Mouse (Mus musculus) 416B (cell line): ENCODE results near the gene Gm12258.
"Not testable (repeated sequence)": the region's sequence is repeated elsewhere in the genome, so short reads cannot be mapped to it uniquely, and the experiment has no call there.

Source experiments
- DNase-seq: peaks from one replicate; pipeline ENCODE4 v3.0.0; 2011; ENCODE audit warnings: low read depth

Gm12258 gene

GRCm38 (mm10) chr11:58846919-58847461, at the start of gene Gm12258:
TSS of gene Gm12258 (plus strand) at chr11:58847158.
- no peak for DNase-seq

GRCm38 (mm10) chr11:58799747-58800146, 47.2 kb upstream of the Gm12258 start:
- no peak for DNase-seq

GRCm38 (mm10) chr11:58801558-58802228, 45.3 kb upstream of the Gm12258 start, which contains the start of gene Fam183b:
TSS of gene Fam183b (minus strand) at chr11:58801960.
- DNase-seq = no peak

- DNase-seq = no peak
Observed at GRCm38 (mm10) chr11:58803871-58804270, 43.1 kb upstream of the Gm12258 start.

- no peak for DNase-seq
Observed at GRCm38 (mm10) chr11:58804393-58804792, 42.6 kb upstream of the Gm12258 start.

DNA sequence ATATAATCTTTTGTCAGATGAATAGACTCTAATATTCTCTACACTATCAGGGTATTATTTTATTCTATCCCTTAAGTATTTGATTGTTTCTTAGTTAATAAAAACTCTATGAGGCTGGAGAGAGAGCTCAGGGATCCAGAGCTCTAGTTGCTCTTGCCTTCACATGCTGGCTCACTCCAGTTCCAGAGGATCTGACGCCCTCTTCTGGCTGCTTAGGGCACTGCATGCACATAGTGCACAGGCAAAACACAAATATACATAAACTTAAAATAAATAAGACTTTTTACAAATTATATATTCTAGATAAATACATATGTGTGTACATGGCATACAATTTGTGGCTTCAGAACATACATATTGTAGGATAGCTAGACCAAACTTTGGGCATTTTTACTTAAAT, 35.0 kb upstream of the Gm12258 start:
- DNase-seq = peak; percentile 9

- not testable (repeated sequence) for DNase-seq
Observed at GRCm38 (mm10) chr11:58814700-58815099, 32.3 kb upstream of the Gm12258 start, which contains the start of gene Olfr313. TSS of gene Olfr313 (plus strand) at chr11:58815000.

GRCm38 (mm10) chr11:58815676-58816075, 31.3 kb upstream of the Gm12258 start:
- no peak for DNase-seq

GRCm38 (mm10) chr11:58828937-58829336, 18.0 kb upstream of the Gm12258 start, which contains the start of gene Olfr312:
TSS of gene Olfr312 (plus strand) at chr11:58829237.
- DNase-seq = not testable (repeated sequence)

DNA sequence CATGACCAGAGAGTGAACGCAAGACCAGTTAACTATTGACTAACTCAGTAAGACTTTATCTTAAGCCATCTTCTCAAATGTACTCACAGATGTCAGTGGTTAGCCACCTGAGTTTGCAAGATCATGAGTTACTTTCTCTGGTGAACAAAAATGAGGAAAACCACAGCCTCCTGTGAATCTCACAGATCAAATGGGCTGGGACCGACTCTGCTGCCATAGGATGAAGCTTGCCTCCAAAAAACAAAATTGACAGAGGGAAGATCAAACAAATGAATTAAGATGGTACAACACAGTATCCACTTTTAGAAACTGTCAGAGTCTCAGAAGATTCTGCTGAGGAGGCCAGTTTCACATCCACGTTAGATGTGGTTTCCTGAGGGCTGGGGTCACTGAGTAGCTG, 17.2 kb upstream of the Gm12258 start:
- DNase-seq = peak; percentile 9

DNA sequence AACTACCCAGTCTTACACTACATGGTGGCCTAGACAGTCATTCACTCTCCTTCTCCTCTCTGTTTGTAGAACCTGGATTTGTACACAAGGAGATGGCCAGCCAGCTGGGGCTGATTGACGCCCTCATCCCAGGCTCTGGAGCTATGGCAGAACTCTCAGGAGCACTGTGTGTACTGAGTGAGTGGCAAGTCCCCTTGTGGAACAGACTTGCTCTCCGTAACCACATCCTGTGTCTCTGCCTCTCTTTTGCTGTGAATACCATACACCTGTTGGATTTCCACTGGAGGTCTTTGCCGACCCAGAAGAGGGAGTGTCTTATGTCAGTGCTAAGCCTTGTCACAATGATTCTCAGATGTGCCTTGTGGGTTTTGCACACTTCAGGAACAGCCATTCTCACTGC, 14.4 kb upstream of the Gm12258 start:
- not testable (repeated sequence) for DNase-seq

DNA sequence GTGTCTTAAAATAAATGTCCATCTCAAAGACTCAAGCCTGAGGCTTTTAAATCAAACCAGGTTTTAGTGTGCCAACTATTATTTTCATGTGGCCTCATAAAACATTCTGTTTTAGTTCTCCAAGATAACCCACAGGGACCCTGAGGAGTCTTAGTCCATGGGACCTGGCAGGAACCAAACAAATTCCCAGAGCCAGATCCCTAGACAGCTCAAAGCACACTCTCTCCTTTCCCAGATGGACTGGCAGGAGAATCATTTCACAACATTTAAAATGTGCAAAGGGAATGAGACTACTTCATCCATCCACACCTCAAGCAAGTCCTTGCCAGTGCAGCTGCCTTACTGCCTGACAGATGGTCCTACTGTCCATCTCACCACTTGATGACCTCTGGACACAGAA, 8.0 kb upstream of the Gm12258 start, which contains the start of gene Olfr311:
Gene Olfr311, plus strand, starts transcription at position 301 of the 400 bp plus-strand sequence.
- not testable (repeated sequence) for DNase-seq

- no peak for DNase-seq
Observed at GRCm38 (mm10) chr11:58847636-58848035, 678 bp downstream of the Gm12258 start.

- DNase-seq = no peak
Observed at GRCm38 (mm10) chr11:58849731-58850130, 2.8 kb downstream of the Gm12258 start.

- DNase-seq = no peak
Observed at GRCm38 (mm10) chr11:58860744-58861143, 13.8 kb downstream of the Gm12258 start.

GRCm38 (mm10) chr11:58867039-58867953, 20.3 kb downstream of the Gm12258 start, which contains the start of gene 2810021J22Rik:
TSS of gene 2810021J22Rik (plus strand) at chr11:58867216.
- no peak for DNase-seq

DNA sequence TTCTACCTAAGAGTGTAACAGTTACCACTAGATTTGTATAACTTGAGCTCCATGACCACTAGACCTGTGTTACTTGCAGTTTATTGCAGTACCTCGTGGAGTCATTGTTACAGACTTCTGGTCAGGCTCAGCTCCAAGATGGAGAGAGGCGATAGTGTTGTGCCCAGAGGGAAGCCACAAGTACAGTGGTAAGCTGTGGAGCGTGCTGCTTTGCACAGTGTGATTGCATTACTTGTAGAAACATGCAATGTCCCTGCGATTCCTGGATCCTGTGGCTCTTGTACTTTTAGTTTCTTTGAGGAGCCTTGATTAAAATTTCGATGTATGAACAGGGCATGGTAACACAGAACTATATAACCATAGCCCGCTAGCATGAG, 21.0 kb downstream of the Gm12258 start:
- no peak for DNase-seq

GRCm38 (mm10) chr11:58870961-58871360, 24.0 kb downstream of the Gm12258 start:
- no peak for DNase-seq

- DNase-seq = no peak
Observed at GRCm38 (mm10) chr11:58883756-58884155, 36.8 kb downstream of the Gm12258 start.

DNA sequence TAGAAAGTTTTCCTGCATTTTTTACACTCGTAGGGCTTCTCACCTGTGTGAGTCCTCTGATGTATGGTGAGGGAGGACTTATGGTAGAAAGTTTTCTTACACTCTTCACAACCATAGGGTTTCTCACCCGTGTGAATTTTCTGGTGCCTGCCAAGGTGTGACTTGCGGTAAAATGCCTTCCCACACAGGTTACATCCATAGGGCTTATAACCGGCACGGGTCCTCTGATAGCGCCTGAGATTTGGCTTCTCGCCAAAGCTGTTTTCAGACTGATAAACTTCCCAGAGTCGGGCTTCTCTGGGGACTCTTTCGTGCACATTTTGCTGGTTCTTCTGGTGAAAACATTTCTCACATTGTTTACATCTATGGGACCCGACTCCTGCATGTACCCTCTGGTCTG, 43.6 kb downstream of the Gm12258 start:
- no peak for DNase-seq

- no peak for DNase-seq
Observed at GRCm38 (mm10) chr11:58894456-58894855, 47.5 kb downstream of the Gm12258 start.

GRCm38 (mm10) chr11:58897485-58897884, 50.5 kb downstream of the Gm12258 start:
- DNase-seq = no peak
